8 mouse cellular contexts compared by ENCODE assay signal in genomic region chr19:42128787-42129508, GRCm38 (mm10). TPM values are rescaled to one million over a fixed set of nuclear protein-coding genes. Genes with fewer than 3 reads are reported as not detected.
DNase-seq lines count a peak whose midpoint lies in the region; ATAC-seq lines count a peak whose summit lies in the region.

Avpi1 (minus strand) TSS chr19:42129059.

- peak; percentile 91 for ATAC-seq in inflammation-experienced regulatory T-cells, adult 6 months
- peak; percentile 93 for ATAC-seq in megakaryocyte-erythroid progenitor cell, adult 5-6 weeks (replicated peaks; ENCODE audit: low FRiP score, low TSS enrichment, poor library complexity, severe bottlenecking)

- DNase-seq in adrenal gland, adult (ENCODE audit: inconsistent age in 2 of 2, low spot score in 1 of 2) = peak; percentile 99 to 100
- DNase-seq in embryo, embryonic 10.5 days (ENCODE audit: low spot score) = peak; percentile 99
- DNase-seq in gastrocnemius, postnatal 14 days = peak; percentile 96
- DNase-seq in left cerebral cortex, postnatal 10 days (ENCODE audit: extremely low spot score in 1 of 2, low spot score in 2 of 2) = peak; percentile 98 to 99
- peak; percentile 97 for DNase-seq in right cerebral cortex, postnatal 25 days
- peak; percentile 96 to 97 for DNase-seq in urinary bladder, postnatal 4 days (ENCODE audit: low spot score in 2 of 2)

- intact Hi-C loops in gastrocnemius, postnatal 14 days (cut with DNase I; ENCODE audit: low total_unique reads) = no loop called here
- intact Hi-C loops in left cerebral cortex, postnatal 10 days (cut with DNase I) = no loop called here

RNA-seq across cellular contexts. Expression of gene Avpi1, which starts in this region (rescaled TPM):
- 10 to 100 TPM; 10.5 to 11.0 TPM for total RNA-seq in gastrocnemius, postnatal 14 days (2021)
- polyA plus RNA-seq in inflammation-experienced regulatory T-cells, adult 6 months (2017; shearing (Covaris generic)) = 10 to 100 TPM in 1 of 3 experiments, 1 to 10 TPM in 2; 6.1 to 12.0 (median 6.8) TPM
- 10 to 100 TPM; 20.6 to 21.4 TPM for total RNA-seq in left cerebral cortex, postnatal 10 days (2021)
- total RNA-seq in megakaryocyte-erythroid progenitor cell, adult 5-6 weeks (2014; fragmentation: Nextera tagmentation) = 2.2 and 6.1 TPM in 2 replicates
- 4.6 TPM in 1 of 2 replicates, not detected in the other for total RNA-seq in megakaryocyte-erythroid progenitor cell, adult 5-6 weeks (2017)

Comparison
In these comparisons a context has a peak if more than half of its experiments do, and no peak if none do; other contexts are left out.
1. Peak in every context shown above with its lines: DNase-seq and ATAC-seq.